Mouse (Mus musculus) hindbrain, embryonic 13.5 days (tissue): Measurements from ENCODE around the gene Mok. TPM values are rescaled to one million over a fixed set of nuclear protein-coding genes. Genes with fewer than 3 reads are reported as not detected.
A peak's percentile ranks its signal among the peaks of the same experiment; 100 is the strongest.

Experiments used
- ATAC-seq: fragments of 200-750 bp; cut with Nextera tagmentation; 2 replicates; pipeline ENCODE4 v1.8.0; 2017; ENCODE audit warnings: moderate TSS enrichment; ENCODE audit not compliant: low FRiP score
- H3K27ac ChIP-seq: fragments of 300-500 bp; sonication (generic); 2 replicates; pipeline ENCODE4 v1.5.1; 2015; ENCODE audit warnings: inconsistent platforms, mild to moderate bottlenecking, moderate library complexity
- H3K27me3 ChIP-seq: fragments of 300-500 bp; sonication (generic); 2 replicates; pipeline ENCODE4 v1.6.1; 2015; ENCODE audit warnings: mild to moderate bottlenecking, inconsistent platforms
- H3K36me3 ChIP-seq: fragments of 300-500 bp; sonication (generic); 2 replicates; pipeline ENCODE4 v1.6.1; 2015; ENCODE audit warnings: mild to moderate bottlenecking, inconsistent platforms
- H3K4me1 ChIP-seq: fragments of 300-500 bp; sonication (generic); replicated peaks from 2 replicates; pipeline ENCODE4 v1.6.1; 2015; ENCODE audit warnings: inconsistent platforms
- H3K4me2 ChIP-seq: fragments of 300-500 bp; sonication (generic); 2 replicates; pipeline ENCODE4 v1.6.1; 2015; ENCODE audit warnings: inconsistent platforms, mild to moderate bottlenecking, moderate library complexity
- H3K4me3 ChIP-seq: fragments of 300-500 bp; sonication (generic); 2 replicates; pipeline ENCODE4 v1.5.1; 2015; ENCODE audit warnings: mild to moderate bottlenecking, inconsistent platforms
- H3K9ac ChIP-seq: fragments of 300-500 bp; sonication (generic); 2 replicates; pipeline ENCODE4 v1.6.1; 2015; ENCODE audit warnings: mild to moderate bottlenecking, inconsistent platforms
- H3K9me3 ChIP-seq: fragments of 300-500 bp; sonication (generic); 2 replicates; pipeline ENCODE4 v1.6.1; 2016; ENCODE audit warnings: inconsistent platforms
- WGBS: fragments of 180-500 bp; shearing (Covaris S2); methylation state at CpG from one replicate; pipeline ENCODE4 v1.1.7; 2015; 5-methylcytosine and 5-hydroxymethylcytosine counted together
- polyA plus RNA-seq: library from polyadenylated mRNA; unstranded; fragments of >200 nt; fragmentation: Nextera tagmentation; extraction: Ambion mirVana; gene quantifications from 2 replicates; pipeline ENCODE4 v1.2.1, GENCODE M21; 2015

Gene Mok
- polyA plus RNA-seq, 1 experiment from 2014 or later: 13.4 TPM

GRCm38 (mm10) chr12:110844227-110845130 lies 3.7 kb upstream of the Mok start:
- 1% methylated on average over 42 of the region's 42 CpGs for WGBS
- Histone ChIP-seq H3K9me3 (no peaks in the 10 kb centered on the region), H3K36me3 (no peaks in the 10 kb centered on the region), H3K27me3 (peaks cover 36% of the 10 kb centered on the region), H3K9ac (peak overlapping the region; percentile 65), H3K27ac (no peak overlapping the region), H3K4me1 (peaks cover 33% of the 10 kb centered on the region), H3K4me2 (peak overlapping the region; percentile 59), H3K4me3 (peak overlapping the region; percentile 43)
- ATAC-seq: no peak

- H3K9ac ChIP-seq: peak overlapping the region; percentile 65
- no peaks in the 10 kb centered on the region for H3K9me3 ChIP-seq
- H3K4me3 ChIP-seq: peak overlapping the region; percentile 43
- no peaks in the 10 kb centered on the region for H3K36me3 ChIP-seq
- 20% methylated on average over 32 of the region's 32 CpGs for WGBS
- H3K4me1 ChIP-seq: peaks cover 33% of the 10 kb centered on the region
- no peak overlapping the region for H3K27ac ChIP-seq
- ATAC-seq: no peak
- peak overlapping the region; percentile 59 for H3K4me2 ChIP-seq
- H3K27me3 ChIP-seq: peaks cover 36% of the 10 kb centered on the region
Observed at GRCm38 (mm10) chr12:110843194-110844048, 2.7 kb upstream of the Mok start.

GRCm38 (mm10) chr12:110841731-110842493 lies 1.2 kb upstream of the Mok start:
- Histone ChIP-seq H3K9ac (no peak overlapping the region), H3K4me3 (no peak overlapping the region), H3K27me3 (peaks cover 32% of the 10 kb centered on the region), H3K36me3 (no peaks in the 10 kb centered on the region), H3K4me2 (no peak overlapping the region), H3K27ac (no peak overlapping the region), H3K4me1 (peaks cover 43% of the 10 kb centered on the region), H3K9me3 (no peaks in the 10 kb centered on the region)
- no peak for ATAC-seq
- WGBS: 70% methylated on average over 5 of the region's 5 CpGs

GRCm38 (mm10) chr12:110837850-110838249 lies 2.9 kb downstream of the Mok start:
- H3K27me3 ChIP-seq: no peaks in the 10 kb centered on the region
- 84% methylated on average over 8 of the region's 8 CpGs for WGBS
- H3K9ac ChIP-seq: no peak overlapping the region
- no peak for ATAC-seq
- H3K4me3 ChIP-seq: no peak overlapping the region
- H3K27ac ChIP-seq: peak overlapping the region; percentile 80
- H3K36me3 ChIP-seq: no peaks in the 10 kb centered on the region
- H3K4me2 ChIP-seq: no peak overlapping the region
- peaks cover 23% of the 10 kb centered on the region for H3K4me1 ChIP-seq
- no peaks in the 10 kb centered on the region for H3K9me3 ChIP-seq

GRCm38 (mm10) chr12:110837192-110837841 lies 3.4 kb downstream of the Mok start:
- peak overlapping the region; percentile 80 for H3K27ac ChIP-seq
- no peak for ATAC-seq
- no peaks in the 10 kb centered on the region for H3K9me3 ChIP-seq
- no peak overlapping the region for H3K4me3 ChIP-seq
- H3K36me3 ChIP-seq: no peaks in the 10 kb centered on the region
- 36% methylated on average over 5 of the region's 5 CpGs for whole genome bisulfite sequencing
- peak overlapping the region; percentile 53; the same call in 1 of the 2 replicates for H3K9ac ChIP-seq
- no peaks in the 10 kb centered on the region for H3K27me3 ChIP-seq
- H3K4me2 ChIP-seq: peak overlapping the region; percentile 20; the same call in 1 of the 2 replicates
- peaks cover 23% of the 10 kb centered on the region for H3K4me1 ChIP-seq

- ATAC-seq: no peak
- Histone ChIP-seq H3K4me2 (peak overlapping the region; percentile 20; the same call in 1 of the 2 replicates), H3K9me3 (no peaks in the 10 kb centered on the region), H3K27ac (peak overlapping the region; percentile 80), H3K4me3 (no peak overlapping the region), H3K4me1 (peaks cover 23% of the 10 kb centered on the region), H3K36me3 (no peaks in the 10 kb centered on the region), H3K9ac (peak overlapping the region; percentile 53; the same call in 1 of the 2 replicates), H3K27me3 (no peaks in the 10 kb centered on the region)
- 45% methylated on average over 6 of the region's 6 CpGs for WGBS
Observed at GRCm38 (mm10) chr12:110836729-110837128, 4.0 kb downstream of the Mok start.

- Histone ChIP-seq H3K9ac (no peak overlapping the region), H3K4me1 (peaks cover 22% of the 10 kb centered on the region), H3K36me3 (no peaks in the 10 kb centered on the region), H3K4me2 (no peak overlapping the region), H3K27me3 (no peaks in the 10 kb centered on the region), H3K27ac (no peak overlapping the region), H3K9me3 (no peaks in the 10 kb centered on the region), H3K4me3 (no peak overlapping the region)
- ATAC-seq: no peak
- 96% methylated on average over 3 of the region's 3 CpGs for WGBS
Observed at GRCm38 (mm10) chr12:110835182-110835581, 5.6 kb downstream of the Mok start.

- Histone ChIP-seq H3K27me3 (no peaks in the 10 kb centered on the region), H3K4me3 (no peak overlapping the region), H3K4me1 (no peaks in the 10 kb centered on the region; the same call in 1 of the 2 replicates), H3K9ac (no peak overlapping the region), H3K27ac (no peak overlapping the region), H3K4me2 (no peak overlapping the region), H3K9me3 (no peaks in the 10 kb centered on the region), H3K36me3 (peaks cover 4% of the 10 kb centered on the region; the same call in 1 of the 2 replicates)
- ATAC-seq: no peak
- 83% methylated on average over 10 of the region's 11 CpGs for WGBS
Observed at GRCm38 (mm10) chr12:110830293-110831024, 10.3 kb downstream of the Mok start.

GRCm38 (mm10) chr12:110828908-110829307 lies 11.8 kb downstream of the Mok start:
- 92% methylated on average over 4 of the region's 4 CpGs for WGBS
- no peak for ATAC-seq
- Histone ChIP-seq H3K27me3 (no peaks in the 10 kb centered on the region), H3K4me2 (no peak overlapping the region), H3K4me1 (no peaks in the 10 kb centered on the region), H3K36me3 (peaks cover 4% of the 10 kb centered on the region; the same call in 1 of the 2 replicates), H3K9ac (no peak overlapping the region), H3K27ac (no peak overlapping the region), H3K4me3 (no peak overlapping the region), H3K9me3 (no peaks in the 10 kb centered on the region)

GRCm38 (mm10) chr12:110822366-110822765 lies 18.4 kb downstream of the Mok start:
- no peak overlapping the region for H3K9ac ChIP-seq
- no peak for ATAC-seq
- WGBS: 91% methylated on average over 7 of the region's 7 CpGs
- no peak overlapping the region for H3K4me3 ChIP-seq
- no peak overlapping the region for H3K4me2 ChIP-seq
- H3K4me1 ChIP-seq: no peaks in the 10 kb centered on the region
- no peaks in the 10 kb centered on the region for H3K27me3 ChIP-seq
- no peak overlapping the region for H3K27ac ChIP-seq
- H3K36me3 ChIP-seq: peaks cover 8% of the 10 kb centered on the region; the same call in 1 of the 2 replicates
- no peaks in the 10 kb centered on the region for H3K9me3 ChIP-seq

- H3K4me3 ChIP-seq: no peak overlapping the region
- no peak overlapping the region for H3K4me2 ChIP-seq
- H3K4me1 ChIP-seq: no peaks in the 10 kb centered on the region
- H3K9ac ChIP-seq: no peak overlapping the region
- 93% methylated on average over 2 of the region's 2 CpGs for WGBS
- ATAC-seq: no peak
- H3K27ac ChIP-seq: no peak overlapping the region
- H3K9me3 ChIP-seq: no peaks in the 10 kb centered on the region
- peaks cover 4% of the 10 kb centered on the region; the same call in 1 of the 2 replicates for H3K36me3 ChIP-seq
- H3K27me3 ChIP-seq: no peaks in the 10 kb centered on the region
Observed at GRCm38 (mm10) chr12:110821787-110822186, 19.0 kb downstream of the Mok start.
